Mouse (Mus musculus): ENCODE results near the gene Taar7f. TPM values are rescaled to one million over a fixed set of nuclear protein-coding genes. Genes with fewer than 3 reads are reported as not detected.

Taar7f gene
- total RNA-seq, 1 experiment from 2014 or later, result not detected

Other genes with a start within 250 kb of the Taar7f start
- 19.2 and 36.6 TPM in 2 replicates for gene Vnn3, start 198.0 kb upstream of the Taar7f start, total RNA-seq (2021)
- 21.1 and 27.7 TPM in 2 replicates for gene Vnn1, start 154.8 kb upstream of the Taar7f start, total RNA-seq (2021)
- not detected in 2 replicates for gene Taar1, start 129.2 kb upstream of the Taar7f start, total RNA-seq (2021)
- not detected in 2 replicates for gene Taar2, start 110.9 kb upstream of the Taar7f start, total RNA-seq (2021)
- not detected in 2 replicates for gene Taar3, start 100.0 kb upstream of the Taar7f start, total RNA-seq (2021)
- gene Taar4, start 89.0 kb upstream of the Taar7f start, total RNA-seq (2021), result not detected in 2 replicates
- gene Taar5, start 78.8 kb upstream of the Taar7f start, total RNA-seq (2021), result not detected in 2 replicates
- gene Taar6, start 63.9 kb upstream of the Taar7f start, total RNA-seq (2021), result not detected in 2 replicates
- gene Taar7a, start 56.0 kb upstream of the Taar7f start, total RNA-seq (2021), result not detected in 2 replicates
- gene Taar7b, start 49.6 kb upstream of the Taar7f start, total RNA-seq (2021), result not detected in 2 replicates
- not detected in 2 replicates for gene Taar7d, start 22.3 kb upstream of the Taar7f start, total RNA-seq (2021)
- not detected in 2 replicates for gene Taar7e, start 11.9 kb upstream of the Taar7f start, total RNA-seq (2021)
- not detected in 2 replicates for gene Taar8a, start 27.0 kb downstream of the Taar7f start, total RNA-seq (2021)
- not detected in 2 replicates for gene Taar8b, start 42.8 kb downstream of the Taar7f start, total RNA-seq (2021)
- not detected in 2 replicates for gene Taar8c, start 52.4 kb downstream of the Taar7f start, total RNA-seq (2021)
- not detected in 2 replicates for gene Taar9, start 60.0 kb downstream of the Taar7f start, total RNA-seq (2021)
- gene Stx7, start 99.8 kb downstream of the Taar7f start, total RNA-seq (2021), result 116 and 125 TPM in 2 replicates
- 0.52 and 0.53 TPM in 2 replicates for gene Moxd1, start 174.0 kb downstream of the Taar7f start, total RNA-seq (2021)

All from adrenal gland, postnatal 14 days (tissue).